Mouse (Mus musculus): ENCODE data around the gene Ccdc8. TPM values are rescaled to one million over a fixed set of nuclear protein-coding genes. Genes with fewer than 3 reads are reported as not detected.
"Not testable (repeated sequence)": the region's sequence is repeated elsewhere in the genome, so short reads cannot be mapped to it uniquely, and the experiment has no call there.

Gene Ccdc8
- polyA plus RNA-seq, 1 experiment from 2014 or later, result 47.4 TPM

DNA sequence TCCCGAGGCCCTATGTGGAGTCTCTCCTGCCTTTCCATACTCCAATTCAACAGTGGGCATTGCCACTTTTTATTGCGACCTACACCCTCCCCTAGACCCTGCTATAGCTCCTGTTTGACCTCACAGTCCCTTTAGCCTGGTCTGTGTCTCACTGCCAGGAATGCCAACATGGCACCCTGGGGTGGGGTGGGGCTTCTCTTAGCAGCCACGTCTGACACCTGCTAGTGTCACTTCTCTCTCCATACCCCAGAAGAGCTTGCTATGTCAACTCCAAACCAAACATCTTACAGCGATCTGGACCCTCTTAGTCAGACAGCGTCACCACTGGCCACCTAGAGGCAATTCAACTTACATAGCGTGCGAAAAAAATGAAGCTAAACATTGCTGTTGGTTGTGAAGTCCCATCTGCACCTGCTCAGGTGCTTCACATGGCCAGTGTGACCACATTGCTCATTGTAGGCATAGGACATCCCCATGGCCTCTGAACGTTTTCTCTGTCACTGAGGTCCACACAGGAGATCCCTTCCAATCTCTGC, 43.5 kb upstream of the Ccdc8 start:
- WGBS, result 67% methylated on average over 8 of the region's 8 CpGs
- H3K27ac ChIP-seq (ENCODE audit: low read length), result no peak overlapping the region
- no peak overlapping the region for H3K4me3 ChIP-seq (ENCODE audit: low read length)
- H3K9ac ChIP-seq (ENCODE audit: low read length), result no peak overlapping the region
- no peak for ATAC-seq (replicated peaks; ENCODE audit: extremely low read depth, insufficient read depth, low FRiP score)
- H3K27me3 ChIP-seq (ENCODE audit: control insufficient read depth, insufficient read depth, low read length), result peaks cover 35% of the 10 kb centered on the region
- no peaks in the 10 kb centered on the region for H3K36me3 ChIP-seq (ENCODE audit: control insufficient read depth, insufficient read depth)
- no peak overlapping the region for H3K4me2 ChIP-seq (ENCODE audit: low read depth, low read length)
- peaks cover 41% of the 10 kb centered on the region for H3K4me1 ChIP-seq (ENCODE audit: control insufficient read depth, insufficient read depth, low read length)
- H3K9me3 ChIP-seq (replicated peaks; ENCODE audit: control insufficient read depth, low read length), result no peaks in the 10 kb centered on the region

- 12% methylated on average over 28 of the region's 29 CpGs for WGBS
- H3K27ac ChIP-seq (ENCODE audit: low read length), result no peak overlapping the region
- H3K27me3 ChIP-seq (ENCODE audit: control insufficient read depth, insufficient read depth, low read length), result peaks cover 33% of the 10 kb centered on the region
- no peaks in the 10 kb centered on the region for H3K36me3 ChIP-seq (ENCODE audit: control insufficient read depth, insufficient read depth)
- peak overlapping the region; percentile 79 for H3K4me2 ChIP-seq (ENCODE audit: low read depth, low read length)
- H3K9ac ChIP-seq (ENCODE audit: low read length), result peak overlapping the region; percentile 61
- H3K4me1 ChIP-seq (ENCODE audit: control insufficient read depth, insufficient read depth, low read length), result peaks cover 35% of the 10 kb centered on the region
- no peaks in the 10 kb centered on the region for H3K9me3 ChIP-seq (replicated peaks; ENCODE audit: control insufficient read depth, low read length)
- peak overlapping the region; percentile 42 for H3K4me3 ChIP-seq (ENCODE audit: low read length)
- peak; percentile 15; the same call in 1 of the 2 replicates for ATAC-seq (replicated peaks; ENCODE audit: extremely low read depth, insufficient read depth, low FRiP score)
Observed at GRCm38 (mm10) chr7:16949908-16950841, 42.3 kb upstream of the Ccdc8 start.

- Histone ChIP-seq H3K27ac (ENCODE audit: low read length) (no peak overlapping the region), H3K4me1 (ENCODE audit: control insufficient read depth, insufficient read depth, low read length) (peaks cover 32% of the 10 kb centered on the region), H3K9ac (ENCODE audit: low read length) (no peak overlapping the region), H3K4me2 (ENCODE audit: low read depth, low read length) (peak overlapping the region; percentile 37; the same call in 1 of the 2 replicates), H3K9me3 (replicated peaks; ENCODE audit: control insufficient read depth, low read length) (no peaks in the 10 kb centered on the region), H3K4me3 (ENCODE audit: low read length) (no peak overlapping the region), H3K36me3 (ENCODE audit: control insufficient read depth, insufficient read depth) (no peaks in the 10 kb centered on the region), H3K27me3 (ENCODE audit: control insufficient read depth, insufficient read depth, low read length) (peaks cover 24% of the 10 kb centered on the region)
- ATAC-seq (replicated peaks; ENCODE audit: extremely low read depth, insufficient read depth, low FRiP score), result peak; percentile 50
- WGBS, result 18% methylated on average over 18 of the region's 18 CpGs
Observed at GRCm38 (mm10) chr7:16950861-16951635, 41.5 kb upstream of the Ccdc8 start.

- not testable (repeated sequence) for ATAC-seq (replicated peaks; ENCODE audit: extremely low read depth, insufficient read depth, low FRiP score); H3K27ac ChIP-seq (ENCODE audit: low read length); H3K9me3 ChIP-seq (replicated peaks; ENCODE audit: control insufficient read depth, low read length); H3K27me3 ChIP-seq (ENCODE audit: control insufficient read depth, insufficient read depth, low read length); H3K4me2 ChIP-seq (ENCODE audit: low read depth, low read length); H3K36me3 ChIP-seq (ENCODE audit: control insufficient read depth, insufficient read depth); H3K4me3 ChIP-seq (ENCODE audit: low read length); H3K9ac ChIP-seq (ENCODE audit: low read length); H3K4me1 ChIP-seq (ENCODE audit: control insufficient read depth, insufficient read depth, low read length)
- 63% methylated on average over 2 of the region's 2 CpGs for WGBS
Observed at GRCm38 (mm10) chr7:16953776-16954175, 38.7 kb upstream of the Ccdc8 start.

DNA sequence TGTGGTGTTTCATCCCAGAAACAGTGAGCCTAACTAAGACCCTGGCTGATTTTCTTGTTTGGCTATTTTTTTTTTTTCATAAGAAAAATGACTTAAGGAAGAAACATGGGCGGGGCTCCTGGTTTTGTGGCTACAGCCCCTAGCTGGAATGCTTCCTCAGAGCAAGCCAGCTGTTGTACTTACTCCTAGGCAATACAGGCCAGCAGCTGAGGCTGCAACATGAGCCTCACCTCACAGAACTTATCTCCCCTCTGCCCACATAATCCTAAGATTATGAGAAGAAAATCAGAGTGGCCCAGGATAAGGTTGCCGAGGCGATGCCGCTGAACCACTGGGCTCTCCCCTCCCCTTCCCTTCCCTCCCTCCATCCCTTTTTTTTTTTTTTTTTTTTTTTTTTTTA, 36.8 kb upstream of the Ccdc8 start:
- Histone ChIP-seq H3K4me3 (ENCODE audit: low read length) (no peak overlapping the region), H3K9ac (ENCODE audit: low read length) (no peak overlapping the region), H3K4me2 (ENCODE audit: low read depth, low read length) (no peak overlapping the region), H3K9me3 (replicated peaks; ENCODE audit: control insufficient read depth, low read length) (no peaks in the 10 kb centered on the region), H3K27ac (ENCODE audit: low read length) (no peak overlapping the region), H3K36me3 (ENCODE audit: control insufficient read depth, insufficient read depth) (no peaks in the 10 kb centered on the region), H3K27me3 (ENCODE audit: control insufficient read depth, insufficient read depth, low read length) (peaks cover 2% of the 10 kb centered on the region; the same call in 1 of the 2 replicates), H3K4me1 (ENCODE audit: control insufficient read depth, insufficient read depth, low read length) (no peaks in the 10 kb centered on the region)
- ATAC-seq (replicated peaks; ENCODE audit: extremely low read depth, insufficient read depth, low FRiP score), result no peak
- 61% methylated on average over 4 of the region's 4 CpGs for WGBS

DNA sequence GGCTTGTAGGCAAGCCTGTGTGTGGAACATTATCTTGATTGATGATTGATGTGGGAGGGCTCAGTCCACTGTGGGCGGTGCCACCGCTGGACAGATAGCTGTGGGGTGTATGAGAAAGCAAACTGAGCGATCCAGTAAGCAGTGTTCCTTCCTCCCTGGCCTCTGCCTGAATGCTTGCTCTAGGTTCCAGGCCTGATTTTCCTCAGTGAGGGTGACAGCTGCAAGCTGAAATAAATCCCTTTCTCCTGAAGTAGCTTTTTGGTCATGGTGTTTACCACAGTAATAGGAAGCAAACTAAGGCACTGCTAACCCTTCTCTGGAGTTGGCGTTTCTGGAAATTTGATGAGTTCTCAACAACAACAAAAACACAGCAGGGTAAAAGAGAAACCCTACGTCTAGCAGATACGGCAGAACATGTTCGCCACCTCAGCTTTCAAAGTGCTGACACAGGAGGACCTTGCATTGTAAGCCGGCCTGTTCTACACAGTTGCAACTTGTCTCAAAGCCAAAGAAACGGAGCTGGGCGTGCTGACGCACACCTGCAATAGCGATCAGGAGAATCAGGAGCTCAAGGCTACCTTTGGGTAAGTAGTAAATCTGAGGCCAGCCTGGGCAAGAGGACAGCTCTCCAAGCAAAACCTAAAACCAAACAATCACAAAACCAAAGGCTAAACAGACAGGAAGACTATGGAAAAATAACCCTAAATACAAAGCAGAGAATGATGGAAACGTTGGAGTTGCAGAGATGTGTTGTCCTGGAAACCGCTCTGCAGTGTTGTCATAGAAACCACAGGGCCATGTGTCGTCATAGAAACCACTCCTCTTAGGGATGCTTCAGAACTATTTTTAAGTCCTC, 35.9 kb upstream of the Ccdc8 start:
- peaks cover 2% of the 10 kb centered on the region; the same call in 1 of the 2 replicates for H3K27me3 ChIP-seq (ENCODE audit: control insufficient read depth, insufficient read depth, low read length)
- no peak for ATAC-seq (replicated peaks; ENCODE audit: extremely low read depth, insufficient read depth, low FRiP score)
- no peak overlapping the region for H3K27ac ChIP-seq (ENCODE audit: low read length)
- H3K36me3 ChIP-seq (ENCODE audit: control insufficient read depth, insufficient read depth), result no peaks in the 10 kb centered on the region
- H3K9me3 ChIP-seq (replicated peaks; ENCODE audit: control insufficient read depth, low read length), result no peaks in the 10 kb centered on the region
- no peaks in the 10 kb centered on the region for H3K4me1 ChIP-seq (ENCODE audit: control insufficient read depth, insufficient read depth, low read length)
- H3K9ac ChIP-seq (ENCODE audit: low read length), result no peak overlapping the region
- WGBS, result 64% methylated on average over 15 of the region's 15 CpGs
- H3K4me2 ChIP-seq (ENCODE audit: low read depth, low read length), result no peak overlapping the region
- no peak overlapping the region for H3K4me3 ChIP-seq (ENCODE audit: low read length)

GRCm38 (mm10) chr7:16959539-16960187, 32.8 kb upstream of the Ccdc8 start, which contains the start of gene Pnmal1:
Gene Pnmal1, plus strand, starts transcription at chr7:16959679.
- H3K4me2 ChIP-seq (ENCODE audit: low read depth, low read length), result no peak within 1 kb of the TSS
- no peak for ATAC-seq (replicated peaks; ENCODE audit: extremely low read depth, insufficient read depth, low FRiP score)
- H3K9ac ChIP-seq (ENCODE audit: low read length), result no peak within 1 kb of the TSS
- H3K27ac ChIP-seq (ENCODE audit: low read length), result no peak within 1 kb of the TSS
- H3K9me3 ChIP-seq (replicated peaks; ENCODE audit: control insufficient read depth, low read length), result no peaks in the 10 kb centered on the region
- H3K36me3 ChIP-seq (ENCODE audit: control insufficient read depth, insufficient read depth), result no peaks in the 10 kb centered on the region
- no peaks in the 10 kb centered on the region for H3K4me1 ChIP-seq (ENCODE audit: control insufficient read depth, insufficient read depth, low read length)
- H3K4me3 ChIP-seq (ENCODE audit: low read length), result no peak within 1 kb of the TSS
- 27% methylated on average over 17 of the region's 17 CpGs for WGBS
- H3K27me3 ChIP-seq (ENCODE audit: control insufficient read depth, insufficient read depth, low read length), result peaks cover 2% of the 10 kb centered on the region; the same call in 1 of the 2 replicates

DNA sequence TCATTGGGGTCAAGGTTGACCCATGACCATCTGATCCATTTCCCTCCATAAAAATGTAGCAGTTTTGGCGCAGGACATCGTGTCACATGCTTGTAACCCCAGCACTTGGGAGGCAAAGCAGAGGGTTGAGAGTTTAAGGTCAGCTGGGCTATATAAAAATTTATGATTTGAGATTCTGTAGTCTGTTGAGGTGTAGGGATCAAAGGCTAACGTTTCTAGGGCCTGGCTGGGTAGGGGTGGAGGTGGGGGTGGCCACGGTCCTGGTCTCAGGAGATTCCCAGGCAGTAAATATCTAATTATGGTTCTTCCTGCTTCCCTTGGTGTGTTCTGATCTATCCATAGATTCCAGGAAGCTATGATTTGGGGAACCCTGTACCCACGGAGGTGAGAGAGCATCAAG, 30.8 kb upstream of the Ccdc8 start:
- Histone ChIP-seq H3K4me2 (ENCODE audit: low read depth, low read length) (no peak overlapping the region), H3K9me3 (replicated peaks; ENCODE audit: control insufficient read depth, low read length) (no peaks in the 10 kb centered on the region), H3K27me3 (ENCODE audit: control insufficient read depth, insufficient read depth, low read length) (peaks cover 2% of the 10 kb centered on the region; the same call in 1 of the 2 replicates), H3K9ac (ENCODE audit: low read length) (no peak overlapping the region), H3K4me1 (ENCODE audit: control insufficient read depth, insufficient read depth, low read length) (no peaks in the 10 kb centered on the region), H3K27ac (ENCODE audit: low read length) (no peak overlapping the region), H3K36me3 (ENCODE audit: control insufficient read depth, insufficient read depth) (no peaks in the 10 kb centered on the region), H3K4me3 (ENCODE audit: low read length) (no peak overlapping the region)
- no peak for ATAC-seq (replicated peaks; ENCODE audit: extremely low read depth, insufficient read depth, low FRiP score)
- 70% methylated on average over 5 of the region's 5 CpGs for WGBS

All from heart, embryonic 16.5 days (tissue).